Mouse (Mus musculus) kidney, postnatal 0 days (tissue): Measurements from ENCODE around the gene 1700123O20Rik. TPM values are rescaled to one million over a fixed set of nuclear protein-coding genes. Genes with fewer than 3 reads are reported as not detected.
A peak's percentile ranks its signal among the peaks of the same experiment; 100 is the strongest.

Experiments
- ATAC-seq: fragments of 200-750 bp; cut with Nextera tagmentation; replicated peaks from 2 replicates; pipeline ENCODE4 v1.8.0; 2017; ENCODE audit warnings: low read depth, moderate number of reproducible peaks, moderate TSS enrichment, moderate library complexity; ENCODE audit not compliant: low FRiP score
- DNase-seq: peaks from one replicate; pipeline ENCODE4 v3.0.0-alpha.2; 2016; ENCODE audit warnings: low spot score
- H3K27ac ChIP-seq: fragments of 300-500 bp; sonication (generic); 2 replicates; pipeline ENCODE4 v1.5.1; 2014; ENCODE audit warnings: mild to moderate bottlenecking
- H3K27me3 ChIP-seq: fragments of 300-500 bp; sonication (generic); 2 replicates; pipeline ENCODE4 v1.6.1; 2014; ENCODE audit warnings: low read length, mixed read lengths; ENCODE audit not compliant: insufficient read depth
- H3K36me3 ChIP-seq: fragments of 300-500 bp; sonication (generic); 2 replicates; pipeline ENCODE4 v1.6.1; 2014; ENCODE audit warnings: low read length, mixed read lengths; ENCODE audit not compliant: insufficient read depth
- H3K4me1 ChIP-seq: fragments of 300-500 bp; sonication (generic); replicated peaks from 2 replicates; pipeline ENCODE4 v1.6.1; 2014; ENCODE audit warnings: antibody characterized with exemption, low read length, mixed read lengths; ENCODE audit not compliant: insufficient read depth
- H3K4me2 ChIP-seq: fragments of 300-500 bp; sonication (generic); 2 replicates; pipeline ENCODE4 v1.6.1; 2014; ENCODE audit warnings: mild to moderate bottlenecking, low read length, moderate library complexity, mixed read lengths
- H3K4me3 ChIP-seq: fragments of 300-500 bp; sonication (generic); replicated peaks from 2 replicates; pipeline ENCODE4 v1.5.1; 2014; ENCODE audit warnings: low read depth, low read length
- H3K9ac ChIP-seq: fragments of 300-500 bp; sonication (generic); 2 replicates; pipeline ENCODE4 v1.6.1; 2014; ENCODE audit warnings: low read depth, low read length
- H3K9me3 ChIP-seq: fragments of 300-500 bp; sonication (generic); replicated peaks from 2 replicates; pipeline ENCODE4 v1.6.1; 2016; ENCODE audit warnings: low read length, inconsistent platforms, mixed read lengths
- CTCF ChIP-seq: IDR thresholded peaks from 2 replicates; pipeline ENCODE4 v1.5.1; 2016; ENCODE audit warnings: antibody characterized with exemption, low read depth, mild to moderate bottlenecking, moderate library complexity
- WGBS: fragments of 180-500 bp; shearing (Covaris S2); extraction: QIAGEN DNeasy Blood & Tissue Kit; methylation state at CpG from one replicate; pipeline ENCODE4 v1.1.7; 2014; 5-methylcytosine and 5-hydroxymethylcytosine counted together
- polyA plus RNA-seq: library from polyadenylated mRNA; unstranded; fragments of >200 nt; fragmentation: Nextera tagmentation; extraction: Ambion mirVana; gene quantifications from 2 replicates; pipeline ENCODE4 v1.2.1, GENCODE M21; 2015

The 1700123O20Rik gene
- polyA plus RNA-seq, 1 experiment from 2014 or later: 102 TPM

DNA sequence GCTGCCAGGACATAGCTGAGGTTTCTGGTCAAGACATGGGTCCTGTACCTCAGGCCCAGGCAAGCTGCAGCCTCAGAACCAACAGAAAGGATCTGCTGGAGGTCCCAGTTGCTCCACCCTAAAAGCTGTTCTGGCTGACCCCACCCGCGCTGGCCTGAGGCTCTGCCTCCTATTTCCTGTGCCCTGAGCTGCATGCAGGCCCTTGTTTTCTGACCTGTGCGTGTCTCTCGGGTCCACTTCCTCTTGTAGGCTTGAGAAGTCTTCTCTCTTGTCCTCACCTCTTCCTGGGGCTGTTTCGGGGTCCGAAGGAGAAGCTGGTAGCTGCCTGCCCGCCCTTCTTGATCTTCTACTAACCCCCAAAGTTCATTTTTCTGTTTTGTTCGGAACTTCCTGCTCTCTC lies 26.8 kb downstream of the 1700123O20Rik start:
- Histone ChIP-seq H3K27ac (0 out of 2 replicates have a peak overlapping the region, but pooled peaks have one; percentile 31), H3K4me1 (0 out of 2 replicates have a peak, but pooled peaks cover 4% of the 10 kb centered on the region), H3K4me3 (no peak overlapping the region), H3K9ac (0 out of 2 replicates have a peak overlapping the region, but pooled peaks have one; percentile 8), H3K9me3 (no peaks in the 10 kb centered on the region), H3K27me3 (no peaks in the 10 kb centered on the region), H3K4me2 (no peak overlapping the region), H3K36me3 (no peaks in the 10 kb centered on the region)
- WGBS: 54% methylated on average over 8 of the region's 8 CpGs
- no peak for ATAC-seq
- DNase-seq: peak; percentile 37
- TF ChIP-seq CTCF: no peak

GRCm38 (mm10) chr14:54714121-54714520 lies 28.1 kb downstream of the 1700123O20Rik start:
- H3K9ac ChIP-seq: no peak overlapping the region
- peak overlapping the region; percentile 49 for H3K4me2 ChIP-seq
- H3K27me3 ChIP-seq: no peaks in the 10 kb centered on the region
- peak; percentile 89 for TF ChIP-seq CTCF
- peak overlapping the region; percentile 17 for H3K4me3 ChIP-seq
- 0 out of 2 replicates have a peak, but pooled peaks cover 4% of the 10 kb centered on the region for H3K4me1 ChIP-seq
- peak; percentile 47; the same call in 1 of the 2 replicates for ATAC-seq
- no peak overlapping the region for H3K27ac ChIP-seq
- WGBS: 1% methylated on average over 13 of the region's 13 CpGs
- DNase-seq: peak; percentile 89
- H3K9me3 ChIP-seq: no peaks in the 10 kb centered on the region
- H3K36me3 ChIP-seq: no peaks in the 10 kb centered on the region

- no peak overlapping the region for H3K9ac ChIP-seq
Observed at GRCm38 (mm10) chr14:54714617-54715081, 28.6 kb downstream of the 1700123O20Rik start.

DNA sequence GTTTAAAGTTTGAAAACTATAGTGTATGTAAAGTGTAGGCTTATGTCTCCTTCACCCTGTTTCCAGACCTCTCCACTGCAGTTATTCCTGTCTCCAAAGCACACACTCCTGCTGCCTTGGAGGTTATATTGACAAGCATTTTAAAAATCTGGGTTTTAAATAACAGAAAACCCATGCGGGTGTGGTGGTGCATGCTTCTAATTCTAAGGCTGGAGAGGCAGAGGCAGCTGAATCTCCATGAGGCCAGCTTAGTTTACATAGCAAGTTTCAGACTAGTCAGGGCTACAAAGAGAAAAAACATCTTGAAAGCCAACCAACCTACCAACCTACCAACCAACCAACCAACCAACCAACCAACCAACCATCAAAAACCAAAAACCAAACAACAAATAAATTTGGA lies 29.4 kb downstream of the 1700123O20Rik start:
- Histone ChIP-seq H3K4me3 (no peak overlapping the region), H3K4me2 (0 out of 2 replicates have a peak overlapping the region, but pooled peaks have one; percentile 49), H3K36me3 (no peaks in the 10 kb centered on the region), H3K27me3 (no peaks in the 10 kb centered on the region), H3K27ac (no peak overlapping the region; the same call in 1 of the 2 replicates), H3K4me1 (0 out of 2 replicates have a peak, but pooled peaks cover 4% of the 10 kb centered on the region), H3K9ac (no peak overlapping the region), H3K9me3 (no peaks in the 10 kb centered on the region)
- no peak for TF ChIP-seq CTCF
- DNase-seq (no peak), ATAC-seq (no peak)
- WGBS: 81% methylated on average over 1 of the region's 1 CpGs

More at GRCm38 (mm10) chr14:54714617-54715081, 28.6 kb downstream of the 1700123O20Rik start:
- Histone ChIP-seq H3K4me2 (peak overlapping the region; percentile 49), H3K4me1 (0 out of 2 replicates have a peak, but pooled peaks cover 4% of the 10 kb centered on the region), H3K9me3 (no peaks in the 10 kb centered on the region), H3K36me3 (no peaks in the 10 kb centered on the region), H3K4me3 (peak overlapping the region; percentile 17), H3K27ac (no peak overlapping the region), H3K27me3 (no peaks in the 10 kb centered on the region)
- no peak for ATAC-seq
- TF ChIP-seq CTCF: no peak
- DNase-seq: peak; percentile 32
- WGBS: 3% methylated on average over 15 of the region's 15 CpGs

DNA sequence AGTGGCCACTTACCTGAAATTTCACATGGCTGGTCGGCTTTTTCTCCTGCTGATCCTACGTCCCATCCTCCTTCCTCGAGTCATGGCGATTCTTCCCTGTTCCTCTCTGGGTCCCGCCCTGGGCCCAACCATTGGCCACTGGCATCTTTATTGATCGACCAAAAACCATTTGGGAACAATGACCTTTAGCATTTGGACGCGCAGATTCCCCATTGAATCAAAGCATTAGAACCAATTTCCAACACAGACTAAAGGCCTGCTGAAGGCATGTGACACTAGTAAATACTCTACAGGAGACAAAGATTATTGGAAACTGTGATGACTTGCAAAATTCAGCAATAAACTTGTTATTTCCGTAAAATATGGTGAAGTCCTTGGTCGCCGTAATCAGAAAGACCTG lies 34.0 kb downstream of the 1700123O20Rik start:
- H3K36me3 ChIP-seq: no peaks in the 10 kb centered on the region
- ATAC-seq: no peak
- 93% methylated on average over 11 of the region's 11 CpGs for WGBS

DNA sequence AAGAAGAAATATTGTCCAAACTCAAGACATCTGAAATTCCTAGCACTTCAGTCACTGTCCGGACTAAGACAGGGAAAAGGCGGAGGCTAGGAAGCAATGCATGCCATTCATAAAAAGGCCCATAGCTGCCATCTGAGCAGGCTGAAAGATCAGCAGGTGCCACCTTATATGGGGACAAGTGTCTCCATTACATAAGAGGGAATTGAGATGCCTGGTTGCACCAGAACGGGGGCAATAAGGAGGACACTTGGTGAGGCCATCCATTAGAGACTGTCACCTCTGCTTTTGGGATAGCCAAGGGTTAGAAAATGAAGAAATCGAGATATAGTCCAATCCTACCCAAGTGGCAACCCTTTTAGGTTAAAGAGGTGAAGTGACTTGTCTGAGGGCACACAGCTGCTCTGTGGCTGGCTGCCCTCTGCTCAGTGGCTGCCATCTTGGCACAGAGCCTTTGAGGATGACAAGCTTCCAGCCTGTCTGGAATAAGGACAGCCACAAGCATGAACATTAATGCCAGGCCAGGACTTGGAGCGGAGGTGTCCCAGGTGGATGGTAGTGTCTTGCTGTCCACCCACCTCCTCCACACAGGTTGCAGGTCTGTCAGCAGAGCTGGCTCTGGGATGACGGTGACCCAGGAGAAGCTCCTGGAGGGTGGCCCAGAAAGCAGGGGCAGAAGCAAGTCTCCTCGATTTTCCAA lies 34.8 kb downstream of the 1700123O20Rik start:
- no peaks in the 10 kb centered on the region for H3K4me1 ChIP-seq
- no peaks in the 10 kb centered on the region for H3K9me3 ChIP-seq
- H3K4me2 ChIP-seq: no peak overlapping the region
- no peak overlapping the region for H3K4me3 ChIP-seq
- no peak for TF ChIP-seq CTCF
- no peak overlapping the region for H3K27ac ChIP-seq
- no peak overlapping the region for H3K9ac ChIP-seq
- no peak for DNase-seq
- 83% methylated on average over 7 of the region's 7 CpGs for WGBS
- H3K27me3 ChIP-seq: no peaks in the 10 kb centered on the region
- 0 out of 2 replicates have a peak, but pooled peaks cover 3% of the 10 kb centered on the region for H3K36me3 ChIP-seq
- ATAC-seq: no peak

More for the DNA sequence above, 34.0 kb downstream of the 1700123O20Rik start:
- no peaks in the 10 kb centered on the region for H3K27me3 ChIP-seq
- no peak overlapping the region for H3K27ac ChIP-seq
- TF ChIP-seq CTCF: no peak
- no peak for DNase-seq
- H3K4me1 ChIP-seq: 0 out of 2 replicates have a peak, but pooled peaks cover 3% of the 10 kb centered on the region
- no peak overlapping the region for H3K4me3 ChIP-seq
- no peaks in the 10 kb centered on the region for H3K9me3 ChIP-seq
- H3K9ac ChIP-seq: no peak overlapping the region
- H3K4me2 ChIP-seq: no peak overlapping the region
